Mouse (Mus musculus) gastrocnemius, postnatal 10 days (tissue): ENCODE data around the gene Samhd1. TPM values are rescaled to one million over a fixed set of nuclear protein-coding genes. Genes with fewer than 3 reads are reported as not detected.

Source experiments
- DNase-seq: peaks from one replicate; pipeline ENCODE4 v3.0.0; 2021; ENCODE audit warnings: mixed read lengths
- total RNA-seq, 2 experiments: library from RNA; stranded (reverse); gene quantifications; 2 replicates each; pipeline ENCODE4 v1.2.3; 2021

Gene Samhd1
- total RNA-seq, 2 experiments from 2014 or later: 15.9 to 20.2 TPM

DNA sequence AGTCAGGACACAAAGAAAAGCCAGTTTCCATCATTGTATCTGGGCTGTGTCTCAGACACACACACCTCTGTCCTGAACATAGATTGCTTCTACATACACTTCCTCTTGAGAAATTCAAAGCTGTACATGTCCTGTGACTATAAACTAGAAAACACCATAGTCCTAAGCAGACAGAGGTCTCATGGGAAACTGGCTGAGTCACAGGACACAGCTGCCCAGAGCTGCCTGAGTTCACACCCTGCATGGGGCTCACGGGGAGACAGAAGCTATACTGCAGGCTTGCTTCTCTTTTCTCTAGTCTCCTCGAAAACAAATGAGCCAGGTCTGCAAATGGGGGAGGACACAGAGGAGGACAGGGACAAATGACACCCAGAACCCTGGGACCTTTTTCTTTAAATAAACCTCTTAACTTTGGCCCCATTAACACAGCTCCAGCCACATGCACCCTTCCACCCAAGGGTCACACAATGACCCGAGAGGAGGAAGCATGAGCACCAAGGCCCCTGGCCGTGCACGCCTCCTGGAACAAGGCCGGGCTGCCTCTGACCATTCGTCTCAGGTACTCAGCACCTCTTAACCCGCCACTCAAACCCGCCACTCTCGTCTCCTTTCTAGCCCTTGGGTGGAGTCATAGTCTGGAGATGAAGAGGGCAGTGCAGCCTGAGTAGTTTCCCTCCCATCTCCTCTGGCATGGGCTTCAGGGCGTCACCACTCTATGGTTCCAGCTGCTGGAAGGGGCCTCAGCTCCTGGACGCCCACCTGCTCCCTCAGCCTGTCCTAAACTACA, 35.3 kb downstream of the Samhd1 start:
- no peak for DNase-seq

DNA sequence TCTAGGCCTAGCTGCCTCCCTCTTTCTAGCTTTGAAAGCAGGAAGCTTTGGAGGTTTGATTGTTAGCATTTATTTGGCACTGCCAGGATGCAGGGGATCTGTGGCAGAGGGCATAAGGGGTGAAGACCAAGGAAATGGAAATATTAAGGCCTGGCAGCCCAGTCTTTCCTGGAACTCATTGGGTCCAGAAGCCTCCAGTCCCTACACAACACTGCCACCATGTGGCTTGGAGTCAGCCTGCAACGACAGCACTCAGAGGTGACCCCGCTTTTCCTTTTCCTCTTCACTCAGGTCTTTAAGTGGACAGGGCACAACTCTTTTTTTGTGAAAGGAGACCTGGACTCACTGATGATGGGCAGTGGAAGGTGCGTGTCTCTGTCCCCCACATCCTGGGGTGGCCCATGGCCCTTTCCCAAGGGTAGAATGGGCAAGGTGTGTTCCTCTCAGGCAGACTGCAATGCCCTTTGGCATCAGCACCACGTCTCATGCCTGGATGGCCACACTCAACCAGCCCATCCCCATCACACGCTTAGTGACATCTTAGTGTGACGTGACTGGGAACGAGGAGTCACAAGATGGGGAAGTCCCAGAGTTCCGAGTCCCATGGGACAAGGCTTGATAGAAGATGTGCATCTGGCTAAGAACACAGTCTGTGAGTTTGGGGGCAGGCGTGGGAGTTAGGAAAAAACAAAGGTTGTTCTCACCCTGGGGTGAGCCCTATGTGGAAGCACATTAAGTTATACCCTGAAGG, 39.9 kb downstream of the Samhd1 start:
- peak; percentile 80 for DNase-seq

DNA sequence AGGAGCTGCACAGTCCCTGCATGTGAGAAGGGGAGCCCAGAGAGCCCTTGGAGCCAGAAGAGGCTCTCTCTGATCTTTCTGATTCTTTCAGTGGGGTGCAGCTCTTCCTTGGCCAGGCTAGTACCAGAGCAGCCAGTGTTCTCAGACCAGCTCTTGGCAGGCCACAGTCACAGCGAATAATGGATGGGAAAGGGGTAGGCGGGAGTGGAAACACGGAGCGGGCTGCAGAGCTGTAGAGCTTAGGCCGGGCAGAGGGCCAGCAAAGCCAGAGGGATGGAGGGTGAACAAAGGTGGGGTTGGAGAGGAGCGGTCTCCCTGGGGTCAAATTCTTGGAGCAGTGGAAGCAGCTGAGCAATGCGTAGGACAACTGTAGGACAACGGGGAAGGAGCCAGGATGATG, 43.0 kb downstream of the Samhd1 start:
- peak; percentile 67 for DNase-seq

DNA sequence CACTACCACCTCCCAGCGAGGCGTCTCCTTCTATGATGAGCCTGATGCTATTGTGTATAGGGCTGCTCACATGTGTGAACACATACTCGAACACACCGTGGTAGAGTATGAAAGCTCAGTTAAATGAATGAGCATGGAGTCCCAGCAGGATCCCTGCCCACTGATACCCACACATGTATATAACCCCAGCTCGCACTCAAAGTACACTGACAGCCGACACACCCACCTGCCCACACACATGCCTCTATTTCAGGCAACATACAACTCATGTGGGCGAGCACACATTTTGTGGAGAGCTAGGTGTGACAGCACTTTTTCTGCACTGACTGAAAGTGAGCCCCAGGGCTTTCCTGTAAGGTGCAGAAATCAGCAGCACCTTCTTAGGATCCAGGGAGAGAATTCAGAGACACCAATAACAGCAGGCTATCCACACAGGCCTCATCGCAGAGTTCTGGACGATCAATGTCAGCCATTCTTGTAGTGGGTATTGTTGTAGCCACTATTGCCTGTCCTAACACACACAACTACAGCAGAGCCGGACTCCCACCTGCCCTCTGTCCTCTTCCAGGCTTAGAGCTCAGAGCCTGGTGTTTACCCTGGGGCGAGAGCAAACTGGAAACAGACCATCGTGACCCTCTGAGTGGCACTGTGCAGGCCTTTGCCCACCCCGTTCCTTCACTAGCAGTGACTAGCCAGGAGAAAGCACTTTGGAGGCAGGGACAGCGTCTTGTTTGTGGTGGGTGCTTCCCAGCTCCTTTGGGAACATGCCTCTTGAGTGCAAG, 47.3 kb downstream of the Samhd1 start:
- DNase-seq: no peak

DNA sequence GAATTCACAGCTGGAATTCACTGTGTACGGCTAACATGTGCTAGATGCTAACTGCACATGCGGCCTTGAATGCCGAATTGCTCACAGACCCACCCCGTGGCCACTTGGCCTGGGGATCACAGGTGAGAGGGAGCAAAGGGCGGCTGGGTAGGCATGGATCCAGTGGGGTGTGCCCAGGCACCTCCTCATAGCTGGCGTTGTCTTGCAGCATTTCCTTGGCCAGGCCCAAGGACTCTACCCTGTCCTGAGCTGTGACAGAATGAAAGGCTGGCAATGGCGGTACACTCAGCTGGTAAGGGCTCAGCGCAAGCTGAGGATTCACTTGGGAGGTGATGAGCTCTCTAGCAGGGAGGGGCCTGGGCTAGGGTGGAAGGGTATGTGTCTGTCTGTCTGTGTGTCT, 48.3 kb downstream of the Samhd1 start, which contains the start of gene Tldc2:
Gene Tldc2, plus strand, starts transcription at position 260 of the 400 bp plus-strand sequence.
- no peak for DNase-seq

DNA sequence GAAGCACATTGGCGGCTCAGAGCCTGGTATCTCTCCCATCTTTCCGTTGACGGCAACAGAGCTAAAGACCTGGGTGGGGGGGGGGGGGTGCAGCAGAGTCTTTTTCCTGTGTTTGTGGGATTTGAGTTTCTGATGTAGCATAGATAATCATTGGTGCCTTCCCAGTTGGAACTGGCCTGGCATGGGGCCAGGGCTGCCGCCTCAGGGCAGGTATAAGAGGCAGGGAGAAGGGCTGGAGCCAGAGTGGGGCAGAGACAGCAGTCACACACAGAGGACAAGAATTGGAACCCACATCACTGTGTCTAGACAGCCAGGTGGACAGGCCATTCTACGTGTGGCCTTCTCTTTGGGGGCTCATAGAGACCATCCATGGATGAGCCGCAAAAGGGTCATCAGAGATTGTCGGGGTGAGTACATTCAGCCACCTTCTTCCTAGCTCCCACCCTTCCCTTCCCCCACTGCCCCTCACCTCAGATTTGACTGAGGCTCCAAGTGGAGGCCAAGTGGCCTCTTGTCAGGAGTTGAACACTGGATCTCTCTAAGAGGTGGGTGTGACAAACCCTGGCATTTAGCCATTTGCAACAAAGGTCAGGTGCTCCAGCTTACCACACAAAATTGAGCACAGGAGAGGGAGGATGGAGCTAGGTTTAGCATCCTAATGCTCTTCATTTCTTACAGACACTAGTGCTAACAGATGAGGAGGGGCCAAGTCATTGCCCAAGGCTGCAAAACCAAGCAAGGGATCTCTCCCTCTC, 50.1 kb downstream of the Samhd1 start:
- no peak for DNase-seq

DNA sequence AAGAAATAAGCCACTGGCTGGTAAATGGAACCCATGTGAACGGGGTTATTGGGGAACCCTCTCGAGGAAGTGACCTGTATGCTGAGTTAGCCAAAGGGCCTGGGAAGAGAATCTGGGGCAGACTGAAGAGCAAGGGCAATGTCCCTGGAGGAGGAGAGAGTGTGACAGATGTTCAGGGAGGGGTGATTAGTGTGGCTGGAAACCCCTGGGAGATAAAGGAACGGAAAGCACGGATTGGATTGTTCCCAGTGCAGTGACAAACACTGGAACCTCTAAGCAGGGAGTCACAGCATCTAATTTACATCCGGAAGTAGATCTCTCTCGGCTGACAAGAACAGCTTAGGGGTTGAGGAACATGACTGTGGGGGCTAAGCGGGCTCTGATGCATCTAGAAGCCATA, 53.1 kb downstream of the Samhd1 start:
- DNase-seq: no peak

DNA sequence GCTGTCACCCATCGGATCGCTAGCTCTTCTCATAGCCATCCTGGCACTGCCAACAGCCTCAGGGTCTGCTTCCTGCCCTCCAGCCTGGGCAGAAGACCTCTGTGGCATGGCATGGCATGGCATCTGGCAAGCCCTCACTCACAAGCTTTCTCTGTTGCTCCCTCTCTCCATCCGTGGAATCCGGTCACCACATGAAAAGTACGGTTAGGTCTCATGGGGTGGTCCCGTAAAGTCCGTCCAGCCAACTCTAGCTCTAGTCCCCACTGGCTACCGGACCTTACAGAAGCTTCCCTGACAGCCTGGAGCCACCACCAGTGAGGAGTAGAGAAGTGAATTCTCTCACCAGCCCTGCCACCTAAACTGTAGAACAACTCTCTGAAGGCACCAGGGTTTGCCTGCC, 53.7 kb downstream of the Samhd1 start:
- DNase-seq: no peak

DNA sequence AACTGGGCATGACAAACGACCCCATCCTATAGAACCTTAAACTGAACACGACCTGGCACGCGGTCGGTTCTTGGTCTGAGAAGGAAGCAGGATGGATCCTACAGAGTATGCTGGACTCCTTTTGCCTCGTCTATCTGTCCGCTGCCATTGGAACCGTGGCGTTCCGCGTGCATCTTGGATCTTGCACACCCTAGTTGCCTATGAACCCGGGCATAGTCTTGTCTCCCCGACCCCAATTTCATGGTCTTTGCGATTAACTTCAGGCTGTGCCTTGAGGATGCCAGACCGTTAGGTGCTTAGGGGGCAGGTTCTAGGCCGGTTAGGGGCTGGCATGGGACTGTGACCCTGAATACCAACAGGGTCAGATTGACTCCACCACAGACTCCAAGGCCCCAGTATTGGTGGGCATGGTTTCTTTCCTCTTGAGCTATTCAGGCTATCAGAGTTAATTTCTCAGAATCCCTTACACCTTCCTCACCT, 55.3 kb downstream of the Samhd1 start:
- DNase-seq: no peak

DNA sequence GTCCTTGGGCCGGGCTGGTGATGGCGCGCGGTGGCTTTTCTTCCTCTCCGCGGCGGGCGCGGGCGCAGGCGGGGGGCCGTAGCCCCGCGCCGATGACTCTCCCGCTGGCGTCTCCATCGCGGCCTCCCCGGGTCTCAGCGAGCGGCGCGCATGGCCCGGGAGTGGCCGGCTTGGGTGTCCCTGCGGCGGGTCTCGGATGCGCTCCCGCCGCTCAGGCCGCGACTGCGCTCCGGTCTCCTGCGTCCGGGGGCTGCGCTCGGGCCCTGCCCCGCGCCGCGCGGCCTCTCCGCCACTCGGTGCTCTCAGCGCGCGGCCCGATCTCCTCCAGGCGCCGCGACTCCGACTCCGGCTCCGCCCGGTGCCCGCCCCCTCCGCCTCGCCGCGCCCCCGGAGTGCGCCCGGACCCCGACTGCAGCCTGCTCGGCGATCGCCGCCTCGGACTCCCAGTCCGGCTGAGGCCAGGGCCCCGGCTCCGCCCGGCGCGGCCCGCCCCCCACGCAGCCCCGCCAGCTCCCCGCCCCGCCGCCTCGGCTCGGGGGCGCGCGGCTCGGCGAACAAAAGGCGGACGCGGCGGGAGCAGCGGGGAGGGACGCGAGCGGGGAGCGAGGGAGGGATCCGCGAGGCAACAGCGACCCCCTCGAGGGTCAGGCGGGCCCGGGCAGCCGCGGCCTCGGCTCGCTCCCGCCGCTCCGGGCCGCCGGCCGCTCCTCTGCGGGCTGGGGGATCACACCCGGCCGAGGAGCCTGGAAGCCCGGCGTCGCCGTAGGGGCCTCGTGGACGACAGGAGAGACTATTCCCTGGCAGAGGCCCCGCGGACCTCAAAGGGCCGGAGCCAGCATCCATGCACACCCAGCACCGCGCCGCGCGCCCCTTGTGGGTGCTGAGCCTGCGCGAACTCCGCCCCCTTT, 56.0 kb downstream of the Samhd1 start, which contains the start of gene Soga1:
Gene Soga1, minus strand, starts transcription at position 462 of the 908 bp plus-strand sequence.
- peak; percentile 88 for DNase-seq

DNA sequence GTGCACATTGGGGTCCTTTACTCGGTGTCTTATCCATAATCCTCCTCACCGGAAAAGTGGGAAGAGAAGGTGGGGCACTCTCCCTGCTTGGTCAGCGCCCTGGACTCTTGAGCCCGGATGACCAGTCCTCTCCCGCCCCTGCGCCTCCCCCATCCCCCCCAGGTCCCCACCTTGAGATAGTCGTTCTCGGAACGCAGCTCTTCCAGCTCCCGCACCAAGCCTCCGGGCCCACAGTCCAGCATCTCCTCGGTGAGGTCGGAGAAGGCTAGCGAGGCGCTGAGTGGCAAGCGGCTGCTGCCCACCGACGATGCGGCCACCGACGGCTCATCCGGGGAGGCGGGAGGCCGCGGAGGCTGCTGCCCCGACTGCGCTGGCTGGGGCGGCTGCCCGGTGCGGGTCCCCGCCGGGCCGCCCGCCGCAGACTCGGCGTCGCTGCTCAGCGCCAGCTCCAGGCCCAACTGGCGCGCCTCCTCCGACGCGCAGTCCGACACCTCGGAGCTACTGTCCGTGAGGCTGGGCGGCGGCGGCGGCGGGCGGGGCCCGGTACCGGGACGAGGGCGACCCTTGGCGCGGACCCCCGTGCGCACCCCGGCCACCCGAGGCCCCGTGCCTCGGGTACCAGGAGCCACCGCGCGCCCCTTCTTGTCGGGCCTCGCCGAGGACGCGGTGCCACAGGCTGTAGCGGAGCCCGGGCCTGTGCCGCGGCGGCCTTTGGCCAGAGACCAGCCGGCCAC, 56.8 kb downstream of the Samhd1 start:
- peak; percentile 62 for DNase-seq

DNA sequence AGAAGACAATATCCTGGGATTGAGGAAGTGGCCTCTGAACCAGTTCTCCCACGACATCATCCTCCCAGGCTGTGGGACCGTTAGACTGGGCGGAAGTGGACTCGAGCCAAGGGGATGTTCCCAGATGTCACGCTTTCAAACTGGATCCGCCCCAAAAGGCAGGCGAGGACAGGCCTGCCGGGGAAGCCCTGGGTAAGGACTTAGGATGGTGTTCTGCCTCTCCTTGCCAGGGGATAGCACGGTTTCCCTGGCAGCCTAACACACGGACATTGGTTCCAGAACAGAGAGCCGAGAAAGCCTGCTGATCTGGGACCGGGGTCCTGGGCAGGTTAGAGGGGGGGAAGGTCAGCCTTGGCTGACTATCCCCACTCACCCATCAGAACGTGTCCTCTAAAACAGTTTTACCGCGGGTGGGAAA, 57.4 kb downstream of the Samhd1 start:
- peak; percentile 91 for DNase-seq

DNA sequence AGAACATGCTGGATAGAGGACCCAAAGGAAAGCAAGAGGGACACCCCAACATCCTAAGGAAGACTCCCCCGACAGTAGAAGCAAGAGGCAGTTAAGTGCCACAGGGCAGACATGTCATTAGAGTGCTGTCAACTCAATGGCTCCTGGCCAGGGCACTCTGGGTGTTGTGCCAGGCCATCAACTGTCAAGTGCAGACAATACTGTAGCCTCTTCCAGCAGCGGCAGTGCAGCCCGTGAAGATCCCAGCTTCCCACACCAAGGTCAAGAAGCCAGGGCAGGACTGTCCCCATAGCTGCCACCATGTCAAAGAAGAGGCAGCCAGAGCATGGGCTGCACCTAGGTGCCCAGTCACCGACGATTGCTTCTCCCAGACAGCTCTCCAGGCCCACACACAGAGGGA, 57.9 kb downstream of the Samhd1 start:
- DNase-seq: peak; percentile 54

DNA sequence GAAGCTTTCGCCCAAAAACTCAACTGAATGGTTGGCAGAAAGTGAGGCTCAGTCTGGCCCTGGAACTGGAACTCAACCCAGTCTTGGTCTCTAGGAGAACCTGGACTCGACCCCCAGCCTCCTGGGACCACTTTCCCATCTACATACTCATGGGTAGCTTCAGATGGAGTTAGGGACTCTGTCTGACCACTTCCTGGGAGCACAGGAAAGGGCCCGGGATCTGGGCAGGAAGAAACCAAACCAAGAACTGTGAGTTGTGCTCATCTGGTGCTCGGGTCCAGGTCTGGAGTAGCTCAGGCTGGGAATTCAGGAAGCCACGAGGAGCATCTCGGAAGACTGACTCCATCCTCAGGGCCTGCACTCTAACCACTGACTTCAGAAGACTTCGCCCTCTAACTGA, 58.5 kb downstream of the Samhd1 start:
- DNase-seq: no peak

DNA sequence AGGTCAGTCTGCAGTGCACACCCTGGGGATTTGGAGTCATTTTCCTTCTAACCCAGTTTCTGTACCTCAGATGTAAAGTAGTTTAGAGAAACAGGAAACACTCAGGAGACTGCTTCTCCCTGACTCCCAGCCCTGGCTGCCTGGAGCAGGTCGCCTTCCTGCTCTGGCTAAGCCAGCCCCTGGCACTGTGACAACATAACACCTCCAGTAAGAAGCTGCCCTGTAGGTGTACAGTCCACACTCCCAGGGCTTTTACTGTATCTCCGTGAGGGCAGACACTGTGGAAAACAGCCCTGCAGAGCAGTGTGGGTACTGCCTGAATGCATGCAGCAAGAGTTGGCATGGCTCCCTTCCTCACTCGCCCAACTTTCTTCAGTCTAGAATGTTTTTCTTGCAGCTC, 59.4 kb downstream of the Samhd1 start:
- DNase-seq: no peak

DNA sequence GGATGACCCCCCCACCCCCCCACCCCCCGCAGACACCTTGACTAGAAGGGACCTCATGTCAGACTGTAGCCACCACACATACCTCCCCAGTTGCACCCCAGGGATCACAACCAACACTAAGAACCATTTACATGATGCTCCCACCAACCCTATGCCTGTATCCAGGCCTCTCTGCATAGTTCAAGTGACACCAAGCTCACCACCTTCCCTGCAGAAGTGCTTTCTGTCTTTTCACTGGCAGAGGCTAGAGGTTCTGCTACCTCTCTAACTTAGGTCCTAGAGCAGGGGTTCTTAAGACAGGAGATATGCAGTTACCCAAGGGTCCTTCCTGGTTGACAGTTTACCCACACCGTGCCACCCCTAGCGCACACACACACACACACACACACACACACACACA, 59.8 kb downstream of the Samhd1 start:
- no peak for DNase-seq

DNA sequence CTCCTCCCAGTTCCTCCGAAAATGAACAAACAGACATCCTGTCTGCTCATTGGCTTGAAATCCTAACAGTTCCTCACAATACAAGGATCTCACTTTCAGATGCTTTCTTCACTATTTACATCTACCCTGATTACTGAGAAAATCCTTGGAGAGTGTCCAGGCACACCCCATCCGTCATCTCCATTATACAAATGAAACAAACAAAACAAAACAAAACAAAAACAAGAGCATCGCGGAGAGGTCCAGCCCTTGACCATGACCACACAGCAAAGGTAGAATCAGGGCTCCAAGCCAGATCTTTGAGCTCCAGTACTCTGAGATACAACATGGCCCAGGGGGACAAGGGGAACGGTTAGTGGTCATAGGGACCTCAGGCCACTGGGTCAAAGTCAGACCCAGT, 60.3 kb downstream of the Samhd1 start:
- no peak for DNase-seq

DNA sequence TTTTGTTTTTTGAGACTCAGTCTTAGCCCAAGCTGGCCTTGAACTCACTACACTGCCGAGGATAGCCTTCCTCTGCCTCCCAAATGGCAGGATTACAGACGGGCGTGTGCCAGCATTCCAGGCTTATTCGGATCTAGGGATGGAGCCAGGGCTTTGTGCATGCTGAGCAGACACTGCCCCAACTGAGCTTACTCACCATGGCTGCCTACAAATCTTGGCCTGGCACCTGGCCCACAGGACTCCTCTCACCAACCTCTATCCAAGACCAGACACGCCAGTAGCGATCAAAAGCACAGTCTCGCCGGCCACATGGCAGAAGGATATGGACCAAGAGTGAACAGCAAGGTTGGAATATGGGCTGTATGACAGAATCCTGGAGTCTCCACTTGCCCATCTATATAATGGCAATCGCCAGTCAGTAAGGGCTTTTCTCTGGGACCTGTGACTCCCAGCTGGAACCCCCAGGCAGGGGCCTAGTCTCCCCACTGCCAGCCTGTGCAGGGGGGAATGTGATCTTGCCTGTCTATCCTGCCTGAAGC, 60.8 kb downstream of the Samhd1 start:
- DNase-seq: peak; percentile 64

DNA sequence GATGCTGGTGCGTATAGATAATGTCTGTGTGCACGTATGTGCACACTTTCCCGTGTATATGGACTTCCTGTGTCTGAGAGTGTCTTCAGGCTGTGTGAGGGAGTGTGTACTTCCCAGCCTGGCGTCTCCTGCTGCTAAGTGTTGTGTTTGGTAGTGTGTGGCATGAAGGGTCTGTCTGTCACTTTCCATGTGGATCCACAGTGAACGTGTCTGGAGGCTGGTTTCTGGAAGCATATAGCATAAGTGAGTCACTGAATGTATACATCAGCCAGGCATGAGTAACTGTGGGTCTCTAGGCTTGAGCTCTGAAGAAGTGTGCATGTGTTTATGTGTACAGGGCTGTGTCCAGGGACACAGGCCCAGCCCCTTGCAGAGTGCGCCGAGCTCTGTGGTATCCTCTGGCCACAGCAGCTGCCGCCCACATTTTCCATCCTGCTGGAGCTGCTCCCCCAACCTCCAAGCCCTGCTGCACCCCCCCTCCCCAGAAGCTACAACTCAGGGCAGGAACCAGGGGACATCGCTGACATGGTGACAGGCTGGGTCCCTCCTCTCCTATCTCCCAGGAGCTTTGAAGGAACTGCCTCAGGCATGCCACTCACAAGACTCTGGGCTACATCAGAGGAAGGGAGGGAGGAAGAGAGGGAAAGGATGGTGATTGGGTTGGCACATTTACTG, 61.5 kb downstream of the Samhd1 start:
- DNase-seq: no peak
